Mouse (Mus musculus): Measurements from ENCODE around the gene Kcnma1.

DNA sequence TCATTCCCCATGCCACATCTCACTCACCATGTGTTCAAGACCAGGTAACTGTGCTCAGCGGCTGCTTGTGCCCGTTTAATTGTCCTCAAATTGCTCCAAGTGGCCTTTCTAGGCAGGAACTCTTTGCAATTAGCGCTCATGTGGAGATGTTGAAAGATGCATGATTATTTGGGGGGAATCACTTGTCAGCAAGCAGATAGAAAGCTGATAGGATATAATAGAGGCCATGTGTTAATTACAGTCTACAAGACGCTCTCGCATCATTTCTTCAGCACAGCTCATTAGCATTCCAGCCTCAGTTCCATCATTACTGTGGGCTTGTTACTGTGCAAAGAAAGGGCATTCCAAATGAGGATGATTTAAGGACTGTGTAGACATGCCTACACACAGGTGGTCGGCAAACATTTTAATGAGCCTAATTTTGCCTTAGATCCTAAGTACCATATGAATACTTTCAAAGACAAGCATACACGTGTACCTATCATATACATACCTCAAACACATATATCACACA is 18.6 kb upstream of the Kcnma1 start:
- no peak for TF ChIP-seq POLR2A (IDR thresholded peaks at IDR 0.05; ENCODE audit: insufficient read length, low read depth)
- TF ChIP-seq E2F4 (IDR thresholded peaks at IDR 0.05; ENCODE audit: insufficient read depth): no peak
- no peak for TF ChIP-seq REST (IDR thresholded peaks at IDR 0.05; ENCODE audit: insufficient read depth, insufficient read length)
- no peak for TF ChIP-seq USF1 (IDR thresholded peaks at IDR 0.05; ENCODE audit: low read depth)
- TF ChIP-seq TCF12 (IDR thresholded peaks at IDR 0.05; ENCODE audit: insufficient read depth, poor library complexity, severe bottlenecking): no peak
- TF ChIP-seq POLR2AphosphoS2 (IDR thresholded peaks at IDR 0.05; ENCODE audit: insufficient read length, low read depth): no peak
- TF ChIP-seq MYOG (IDR thresholded peaks at IDR 0.05; ENCODE audit: control insufficient read depth in 1 of 3, insufficient read depth in 1 of 3, insufficient read length in 2 of 3, low read depth in 2 of 3): no peak
- TF ChIP-seq MYOD1 (IDR thresholded peaks at IDR 0.05; ENCODE audit: control insufficient read depth in 1 of 3, insufficient read length in 2 of 3, low read depth in 2 of 3): no peak
- TF ChIP-seq CEBPB (IDR thresholded peaks at IDR 0.05; ENCODE audit: insufficient read depth, poor library complexity, severe bottlenecking): no peak
- TF ChIP-seq MAX (IDR thresholded peaks at IDR 0.05; ENCODE audit: low read depth): no peak
